Mouse (Mus musculus) small intestine, adult 2 months (tissue): ENCODE measurements around the gene Gpi1. TPM values are rescaled to one million over a fixed set of nuclear protein-coding genes. Genes with fewer than 3 reads are reported as not detected.

Experiments
- H3K27ac ChIP-seq: fragments of 200-500 bp; 2 replicates; pipeline ENCODE4 v1.5.1; 2012; ENCODE audit warnings: low read depth, low read length, control low read depth, inconsistent platforms; ENCODE audit not compliant: insufficient read depth
- H3K27me3 ChIP-seq: fragments of 200-500 bp; 2 replicates; pipeline ENCODE4 v1.6.1; 2012; ENCODE audit warnings: mild to moderate bottlenecking, moderate library complexity, low read length, inconsistent platforms; ENCODE audit not compliant: control insufficient read depth, insufficient read depth
- H3K36me3 ChIP-seq: fragments of 200-500 bp; 2 replicates; pipeline ENCODE4 v1.6.1; 2012; ENCODE audit warnings: mild to moderate bottlenecking, low read length, control low read depth, inconsistent platforms; ENCODE audit not compliant: control insufficient read depth, insufficient read depth
- H3K4me1 ChIP-seq: fragments of 200-500 bp; 2 replicates; pipeline ENCODE4 v1.6.1; 2012; ENCODE audit warnings: low read length, inconsistent platforms, mixed read lengths; ENCODE audit not compliant: control insufficient read depth, insufficient read depth, insufficient read length
- H3K4me3 ChIP-seq: fragments of 200-500 bp; 2 replicates; pipeline ENCODE4 v1.5.1; 2012; ENCODE audit warnings: low read depth, mild to moderate bottlenecking, control low read depth, inconsistent platforms, low read length, moderate library complexity
- CTCF ChIP-seq: fragments of 200-500 bp; IDR thresholded peaks from 2 replicates; pipeline ENCODE4 v1.5.1; 2012; ENCODE audit warnings: low read depth, mild to moderate bottlenecking, control low read depth, inconsistent platforms, low read length, moderate library complexity, mixed read lengths; ENCODE audit not compliant: insufficient replicate concordance, insufficient read length; ENCODE audit errors: extremely low read depth
- POLR2A ChIP-seq: fragments of 200-500 bp; IDR thresholded peaks from 2 replicates; pipeline ENCODE4 v1.6.1; 2012; ENCODE audit warnings: low read depth, mild to moderate bottlenecking, control low read depth, inconsistent platforms, low read length, moderate library complexity
- WGBS: fragments of 180-500 bp; shearing (Covaris S2); methylation state at CpG from one replicate; pipeline ENCODE4 v1.1.7; 2018; 5-methylcytosine and 5-hydroxymethylcytosine counted together
- polyA plus RNA-seq: library from polyadenylated mRNA; depleted of rRNA; stranded (reverse); fragments of >200 nt; gene quantifications from 2 replicates; pipeline ENCODE4 v1.2.3, GENCODE M21; 2012

The Gpi1 gene
- polyA plus RNA-seq, 1 experiment, result 420 TPM

- Histone ChIP-seq H3K27ac (peak overlapping the region; percentile 81), H3K4me3 (peak overlapping the region; percentile 73), H3K36me3 (peaks cover 36% of the 10 kb centered on the region), H3K4me1 (peaks cover 30% of the 10 kb centered on the region), H3K27me3 (no peaks in the 10 kb centered on the region)
- 21% methylated on average over 5 of the region's 5 CpGs for WGBS
- TF ChIP-seq POLR2A, result no peak
- no peak for TF ChIP-seq CTCF
These were observed 983 bp downstream of the Gpi1 start for GRCm38 (mm10) chr7:34229153-34229552.

- Histone ChIP-seq H3K4me1 (peaks cover 31% of the 10 kb centered on the region), H3K27ac (peak overlapping the region; percentile 8; the same call in 1 of the 2 replicates), H3K4me3 (peak overlapping the region; percentile 73), H3K36me3 (peaks cover 38% of the 10 kb centered on the region), H3K27me3 (no peaks in the 10 kb centered on the region)
- 4% methylated on average over 8 of the region's 9 CpGs for WGBS
- TF ChIP-seq CTCF, result no peak
- TF ChIP-seq POLR2A, result no peak
These were observed 1.5 kb downstream of the Gpi1 start for GRCm38 (mm10) chr7:34228641-34229040.

- TF ChIP-seq CTCF (0 out of 2 replicates have a peak, but pooled peaks have one; percentile 4), POLR2A (no peak)
- 85% methylated on average over 12 of the region's 12 CpGs for WGBS
- Histone ChIP-seq H3K27me3 (no peaks in the 10 kb centered on the region), H3K36me3 (peaks cover 53% of the 10 kb centered on the region), H3K4me3 (no peak overlapping the region), H3K4me1 (peaks cover 31% of the 10 kb centered on the region), H3K27ac (peak overlapping the region; percentile 74)
These were observed 3.3 kb downstream of the Gpi1 start for GRCm38 (mm10) chr7:34226846-34227245.

GRCm38 (mm10) chr7:34226086-34226485, 4.0 kb downstream of the Gpi1 start:
- peaks cover 31% of the 10 kb centered on the region for H3K4me1 ChIP-seq
- TF ChIP-seq CTCF, result no peak
- TF ChIP-seq POLR2A, result no peak
- no peak overlapping the region for H3K4me3 ChIP-seq
- WGBS, result 19% methylated on average over 8 of the region's 8 CpGs
- H3K36me3 ChIP-seq, result peaks cover 58% of the 10 kb centered on the region
- no peaks in the 10 kb centered on the region for H3K27me3 ChIP-seq
- H3K27ac ChIP-seq, result peak overlapping the region; percentile 83

- 67% methylated on average over 6 of the region's 6 CpGs for WGBS
- peaks cover 73% of the 10 kb centered on the region for H3K36me3 ChIP-seq
- TF ChIP-seq CTCF, result no peak
- TF ChIP-seq POLR2A, result no peak
- no peak overlapping the region for H3K27ac ChIP-seq
- H3K4me1 ChIP-seq, result peaks cover 32% of the 10 kb centered on the region
- no peak overlapping the region for H3K4me3 ChIP-seq
- H3K27me3 ChIP-seq, result no peaks in the 10 kb centered on the region
These were observed 5.8 kb downstream of the Gpi1 start for GRCm38 (mm10) chr7:34224308-34224707.

- Histone ChIP-seq H3K27me3 (no peaks in the 10 kb centered on the region), H3K4me3 (no peak overlapping the region), H3K4me1 (peaks cover 34% of the 10 kb centered on the region; the same call in 1 of the 2 replicates), H3K36me3 (peaks cover 80% of the 10 kb centered on the region), H3K27ac (no peak overlapping the region)
- 97% methylated on average over 10 of the region's 10 CpGs for WGBS
- TF ChIP-seq POLR2A (no peak), CTCF (no peak)
These were observed 7.8 kb downstream of the Gpi1 start for GRCm38 (mm10) chr7:34222340-34222739.

GRCm38 (mm10) chr7:34221594-34222250, 8.4 kb downstream of the Gpi1 start:
- Histone ChIP-seq H3K36me3 (peaks cover 77% of the 10 kb centered on the region), H3K27me3 (no peaks in the 10 kb centered on the region), H3K27ac (no peak overlapping the region), H3K4me3 (no peak overlapping the region), H3K4me1 (peaks cover 28% of the 10 kb centered on the region; the same call in 1 of the 2 replicates)
- TF ChIP-seq POLR2A (no peak), CTCF (no peak)
- WGBS, result 79% methylated on average over 9 of the region's 9 CpGs

- H3K4me1 ChIP-seq, result peaks cover 39% of the 10 kb centered on the region
- H3K4me3 ChIP-seq, result no peak overlapping the region
- 62% methylated on average over 1 of the region's 1 CpGs for WGBS
- no peaks in the 10 kb centered on the region for H3K27me3 ChIP-seq
- H3K36me3 ChIP-seq, result peaks cover 71% of the 10 kb centered on the region
- peak overlapping the region; percentile 92 for H3K27ac ChIP-seq
- no peak for TF ChIP-seq CTCF
- no peak for TF ChIP-seq POLR2A
These were observed 11.6 kb downstream of the Gpi1 start for GRCm38 (mm10) chr7:34218496-34218895.
